Mouse (Mus musculus) kidney, postnatal 0 days (tissue): ENCODE measurements around the gene Emc1. TPM values are rescaled to one million over a fixed set of nuclear protein-coding genes. Genes with fewer than 3 reads are reported as not detected.
A peak's percentile ranks its signal among the peaks of the same experiment; 100 is the strongest.

Experiments used
- ATAC-seq: fragments of 200-750 bp; cut with Nextera tagmentation; replicated peaks from 2 replicates; pipeline ENCODE4 v1.8.0; 2017; ENCODE audit warnings: low read depth, moderate number of reproducible peaks, moderate TSS enrichment, moderate library complexity; ENCODE audit not compliant: low FRiP score
- DNase-seq: peaks from one replicate; pipeline ENCODE4 v3.0.0-alpha.2; 2016; ENCODE audit warnings: low spot score
- H3K27ac ChIP-seq: fragments of 300-500 bp; sonication (generic); 2 replicates; pipeline ENCODE4 v1.5.1; 2014; ENCODE audit warnings: mild to moderate bottlenecking
- H3K27me3 ChIP-seq: fragments of 300-500 bp; sonication (generic); 2 replicates; pipeline ENCODE4 v1.6.1; 2014; ENCODE audit warnings: low read length, mixed read lengths; ENCODE audit not compliant: insufficient read depth
- H3K36me3 ChIP-seq: fragments of 300-500 bp; sonication (generic); 2 replicates; pipeline ENCODE4 v1.6.1; 2014; ENCODE audit warnings: low read length, mixed read lengths; ENCODE audit not compliant: insufficient read depth
- H3K4me1 ChIP-seq: fragments of 300-500 bp; sonication (generic); replicated peaks from 2 replicates; pipeline ENCODE4 v1.6.1; 2014; ENCODE audit warnings: antibody characterized with exemption, low read length, mixed read lengths; ENCODE audit not compliant: insufficient read depth
- H3K4me2 ChIP-seq: fragments of 300-500 bp; sonication (generic); 2 replicates; pipeline ENCODE4 v1.6.1; 2014; ENCODE audit warnings: mild to moderate bottlenecking, low read length, moderate library complexity, mixed read lengths
- H3K4me3 ChIP-seq: fragments of 300-500 bp; sonication (generic); replicated peaks from 2 replicates; pipeline ENCODE4 v1.5.1; 2014; ENCODE audit warnings: low read depth, low read length
- H3K9ac ChIP-seq: fragments of 300-500 bp; sonication (generic); 2 replicates; pipeline ENCODE4 v1.6.1; 2014; ENCODE audit warnings: low read depth, low read length
- H3K9me3 ChIP-seq: fragments of 300-500 bp; sonication (generic); replicated peaks from 2 replicates; pipeline ENCODE4 v1.6.1; 2016; ENCODE audit warnings: low read length, inconsistent platforms, mixed read lengths
- CTCF ChIP-seq: IDR thresholded peaks from 2 replicates; pipeline ENCODE4 v1.5.1; 2016; ENCODE audit warnings: antibody characterized with exemption, low read depth, mild to moderate bottlenecking, moderate library complexity
- whole genome bisulfite sequencing: fragments of 180-500 bp; shearing (Covaris S2); extraction: QIAGEN DNeasy Blood & Tissue Kit; methylation state at CpG from one replicate; pipeline ENCODE4 v1.1.7; 2014; 5-methylcytosine and 5-hydroxymethylcytosine counted together
- microRNA-seq: library from miRNA; unstranded; fragments of <30 nt; microRNA quantifications from one replicate; pipeline ENCODE4, GENCODE M21; 2016
- polyA plus RNA-seq: library from polyadenylated mRNA; unstranded; fragments of >200 nt; fragmentation: Nextera tagmentation; extraction: Ambion mirVana; gene quantifications from 2 replicates; pipeline ENCODE4 v1.2.1, GENCODE M21; 2015

Emc1 gene
- polyA plus RNA-seq, 1 experiment from 2014 or later: 19.0 TPM

DNA sequence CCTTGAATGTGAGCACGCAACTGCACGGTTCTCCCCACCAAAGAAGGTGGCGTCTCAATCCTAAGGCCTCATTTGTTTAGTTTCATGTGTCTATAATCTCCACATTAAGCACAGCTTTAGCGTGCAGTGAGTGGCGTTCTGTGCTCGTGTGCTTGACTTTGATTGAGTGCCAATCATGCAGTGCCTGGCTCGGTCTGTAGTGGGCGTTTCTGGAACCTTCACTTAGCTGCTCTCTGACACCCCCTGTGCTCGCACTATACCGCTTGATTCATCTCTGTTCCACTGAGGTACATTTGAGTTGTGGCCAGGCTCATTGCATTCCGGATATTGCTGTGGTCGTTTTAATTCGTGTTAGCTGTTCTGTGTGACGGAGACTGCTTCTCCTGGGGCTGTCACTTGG lies 50.8 kb downstream of the Emc1 start:
- DNase-seq (no peak), ATAC-seq (no peak)
- Histone ChIP-seq H3K36me3 (peaks cover 78% of the 10 kb centered on the region), H3K4me2 (no peak overlapping the region), H3K9ac (no peak overlapping the region), H3K4me1 (no peaks in the 10 kb centered on the region), H3K27me3 (no peaks in the 10 kb centered on the region), H3K9me3 (no peaks in the 10 kb centered on the region), H3K27ac (no peak overlapping the region), H3K4me3 (no peak overlapping the region)
- WGBS: 84% methylated on average over 14 of the region's 14 CpGs
- no peak for TF ChIP-seq CTCF

DNA sequence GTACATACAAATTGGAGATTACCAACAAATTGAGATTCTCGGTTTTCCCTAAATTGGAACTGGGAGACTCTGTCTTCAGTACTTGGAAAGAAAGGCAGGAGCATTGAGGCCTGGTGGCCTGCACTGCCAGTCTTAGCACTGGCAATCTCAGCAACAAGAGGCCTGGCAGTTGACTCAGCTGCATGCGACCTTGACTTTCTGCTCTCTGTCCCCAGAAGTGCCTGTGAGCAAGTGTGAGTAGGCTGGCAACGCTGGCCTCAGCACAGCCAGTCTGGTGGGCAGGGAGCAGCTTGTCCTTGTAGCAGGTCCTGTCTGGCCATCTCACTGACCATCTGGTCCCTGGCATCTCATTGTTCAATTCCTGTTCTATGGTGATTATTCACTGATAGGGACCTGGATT lies 59.0 kb downstream of the Emc1 start:
- WGBS: 91% methylated on average over 3 of the region's 3 CpGs

DNA sequence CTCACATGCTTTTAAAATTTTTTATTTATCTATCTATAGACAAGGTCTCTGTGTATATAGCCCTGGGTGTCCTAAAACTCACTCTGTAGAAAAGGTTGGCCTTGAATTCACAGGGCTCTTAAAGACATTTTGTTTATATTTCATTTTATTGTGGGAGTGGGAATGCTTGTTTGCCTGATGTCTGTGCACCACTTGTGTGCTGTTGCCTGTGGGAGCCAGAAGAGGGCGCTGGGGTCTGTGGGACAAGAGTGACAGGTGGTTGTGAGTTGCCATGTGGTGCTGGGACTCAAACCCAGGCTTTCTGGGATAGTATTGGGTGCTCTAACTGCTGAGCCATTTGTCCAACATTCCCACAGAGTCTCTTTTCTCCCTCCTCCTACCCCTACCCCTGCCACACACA lies 65.5 kb downstream of the Emc1 start:
- Histone ChIP-seq H3K27ac (no peak overlapping the region), H3K36me3 (peaks cover 91% of the 10 kb centered on the region), H3K27me3 (no peaks in the 10 kb centered on the region), H3K9ac (no peak overlapping the region), H3K4me1 (no peaks in the 10 kb centered on the region), H3K4me3 (no peak overlapping the region), H3K4me2 (no peak overlapping the region), H3K9me3 (no peaks in the 10 kb centered on the region)
- peak; percentile 14; the same call in 1 of the 2 replicates for TF ChIP-seq CTCF
- no peak for DNase-seq
- ATAC-seq: no peak
- 69% methylated on average over 1 of the region's 1 CpGs for WGBS

More for the DNA sequence above, 59.0 kb downstream of the Emc1 start:
- no peak for ATAC-seq
- H3K4me2 ChIP-seq: no peak overlapping the region
- no peak for DNase-seq
- H3K9me3 ChIP-seq: no peaks in the 10 kb centered on the region
- TF ChIP-seq CTCF: no peak
- no peaks in the 10 kb centered on the region for H3K27me3 ChIP-seq
- peaks cover 92% of the 10 kb centered on the region for H3K36me3 ChIP-seq
- no peak overlapping the region for H3K27ac ChIP-seq
- H3K4me3 ChIP-seq: no peak overlapping the region
- no peak overlapping the region for H3K9ac ChIP-seq
- no peaks in the 10 kb centered on the region for H3K4me1 ChIP-seq

DNA sequence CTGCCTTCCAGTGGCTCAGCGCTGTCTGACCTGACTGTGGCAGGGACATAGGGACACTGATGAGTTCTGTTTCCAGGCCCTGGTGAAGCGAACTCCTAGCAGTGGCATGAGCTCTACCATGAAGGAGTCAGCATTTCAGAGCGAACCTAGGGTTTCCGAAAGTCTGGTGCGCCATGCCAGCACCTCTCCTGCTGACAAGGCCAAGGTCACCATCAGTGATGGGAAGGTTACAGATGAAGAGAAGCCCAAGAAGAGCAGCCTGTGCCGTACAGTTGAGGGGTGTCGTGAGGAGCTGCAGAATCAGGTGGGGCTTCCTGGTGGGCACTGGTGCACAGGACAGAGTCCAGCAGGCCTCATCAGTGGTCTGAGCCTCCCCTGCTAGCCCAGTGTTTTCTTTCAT lies 69.2 kb downstream of the Emc1 start:
- H3K27me3 ChIP-seq: no peaks in the 10 kb centered on the region
- no peaks in the 10 kb centered on the region for H3K4me1 ChIP-seq
- H3K9ac ChIP-seq: no peak overlapping the region
- H3K27ac ChIP-seq: no peak overlapping the region
- no peak for DNase-seq
- no peak for ATAC-seq
- WGBS: 93% methylated on average over 7 of the region's 7 CpGs
- no peak for TF ChIP-seq CTCF
- no peaks in the 10 kb centered on the region for H3K9me3 ChIP-seq
- no peak overlapping the region for H3K4me2 ChIP-seq
- H3K4me3 ChIP-seq: no peak overlapping the region
- peaks cover 94% of the 10 kb centered on the region for H3K36me3 ChIP-seq

DNA sequence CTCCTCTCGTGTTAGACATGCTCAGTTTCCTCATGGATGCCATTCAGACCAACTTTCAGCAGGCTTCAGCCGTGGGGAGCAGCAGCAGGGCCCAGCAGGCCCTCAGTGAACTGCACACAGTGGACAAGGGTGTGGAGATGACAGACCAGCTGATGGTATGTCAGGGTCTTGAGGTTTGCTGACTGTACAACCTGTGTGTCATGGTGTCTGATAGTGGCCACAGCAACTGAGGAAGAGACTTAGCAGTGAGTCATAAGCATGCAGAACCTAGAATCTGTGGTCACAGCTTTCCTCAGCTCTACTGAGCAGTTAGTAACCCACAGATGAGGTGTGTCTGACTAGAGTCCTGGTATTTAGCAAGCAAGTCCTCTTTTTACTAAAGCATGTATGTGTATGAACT lies 70.0 kb downstream of the Emc1 start:
- no peak for TF ChIP-seq CTCF
- Histone ChIP-seq H3K9me3 (no peaks in the 10 kb centered on the region), H3K27ac (no peak overlapping the region), H3K9ac (no peak overlapping the region), H3K27me3 (no peaks in the 10 kb centered on the region), H3K4me2 (no peak overlapping the region), H3K4me3 (no peak overlapping the region), H3K4me1 (no peaks in the 10 kb centered on the region), H3K36me3 (peaks cover 94% of the 10 kb centered on the region)
- DNase-seq: no peak
- no peak for ATAC-seq
- 88% methylated on average over 2 of the region's 2 CpGs for WGBS

DNA sequence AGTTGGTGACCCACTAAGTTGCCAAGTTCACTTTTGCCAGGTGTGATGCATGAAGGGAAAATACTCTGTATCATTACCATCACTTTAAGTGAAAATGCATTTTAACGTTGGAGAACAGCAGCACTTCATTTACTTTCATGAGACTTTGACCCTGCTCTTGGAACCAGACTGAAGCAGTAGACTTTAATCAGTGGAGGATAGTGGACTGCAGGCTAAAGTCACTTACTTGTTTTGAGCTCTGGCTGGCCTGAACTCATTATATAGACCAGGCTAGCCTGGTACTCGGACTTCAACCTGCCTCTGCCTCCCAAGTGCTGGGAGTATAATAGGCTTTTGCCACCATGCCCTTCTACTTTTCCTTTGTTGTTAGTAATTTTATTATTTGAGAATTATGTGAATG lies 70.9 kb downstream of the Emc1 start:
- Histone ChIP-seq H3K4me2 (no peak overlapping the region), H3K27ac (no peak overlapping the region), H3K36me3 (peaks cover 94% of the 10 kb centered on the region), H3K9me3 (no peaks in the 10 kb centered on the region), H3K4me1 (no peaks in the 10 kb centered on the region), H3K27me3 (no peaks in the 10 kb centered on the region), H3K9ac (no peak overlapping the region), H3K4me3 (no peak overlapping the region)
- DNase-seq: no peak
- TF ChIP-seq CTCF: no peak
- ATAC-seq: no peak
- WGBS: 77% methylated on average over 2 of the region's 2 CpGs

Small RNA genes within 50 kb of the gene (microRNA-seq; reads per million reads assigned to microRNA genes)
- gene Gm24245: not detected
- not detected for gene Gm25732

Other genes with a start within 250 kb of the Emc1 start
- gene Minos1, start 221.5 kb upstream of the Emc1 start, polyA plus RNA-seq: 796 and 875 TPM in 2 replicates
- gene Capzb, start 159.7 kb upstream of the Emc1 start, polyA plus RNA-seq: 304 and 348 TPM in 2 replicates
- 21.3 and 24.0 TPM in 2 replicates for gene Pqlc2, start 41.9 kb upstream of the Emc1 start, polyA plus RNA-seq
- gene Akr7a5, start 41.8 kb upstream of the Emc1 start, polyA plus RNA-seq: 220 and 232 TPM in 2 replicates
- gene Mrto4, start within 50 bp of the Emc1 start, polyA plus RNA-seq: 68.6 and 71.7 TPM in 2 replicates
- 46.2 and 47.4 TPM in 2 replicates for gene Ubr4, start within 50 bp of the Emc1 start, polyA plus RNA-seq
- gene Iffo2, start 178.0 kb downstream of the Emc1 start, polyA plus RNA-seq: 4.8 and 5.1 TPM in 2 replicates